Mouse (Mus musculus) kidney, postnatal 36 days (tissue): ENCODE results near the gene Gm5426.

ENCODE experiments used
- DNase-seq, 2 experiments: peaks; one replicate each; pipeline ENCODE4 v3.0.0; 2021 to 2022; ENCODE audit warnings: mixed read lengths in 2 of 2

Gene Gm5426

DNA sequence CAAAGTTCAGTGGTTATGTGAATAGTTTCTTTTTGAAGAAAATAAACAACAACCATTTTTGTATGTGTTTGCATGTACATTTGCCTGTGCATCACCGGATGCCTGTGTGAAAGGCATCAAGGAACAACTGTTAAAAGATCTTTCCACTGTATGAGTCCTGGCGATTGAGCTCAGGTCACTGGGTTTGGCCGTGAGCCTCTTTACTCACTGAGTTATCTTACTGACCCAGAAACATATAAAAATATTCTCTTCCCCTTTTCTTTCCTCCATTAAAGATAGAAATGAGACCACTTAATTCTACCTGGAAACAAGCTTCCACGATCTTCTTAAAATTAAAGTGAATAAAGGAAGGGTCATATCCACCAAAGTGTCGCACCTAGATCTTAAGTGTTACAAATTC, 10.2 kb downstream of the Gm5426 start:
- DNase-seq = no peak

DNA sequence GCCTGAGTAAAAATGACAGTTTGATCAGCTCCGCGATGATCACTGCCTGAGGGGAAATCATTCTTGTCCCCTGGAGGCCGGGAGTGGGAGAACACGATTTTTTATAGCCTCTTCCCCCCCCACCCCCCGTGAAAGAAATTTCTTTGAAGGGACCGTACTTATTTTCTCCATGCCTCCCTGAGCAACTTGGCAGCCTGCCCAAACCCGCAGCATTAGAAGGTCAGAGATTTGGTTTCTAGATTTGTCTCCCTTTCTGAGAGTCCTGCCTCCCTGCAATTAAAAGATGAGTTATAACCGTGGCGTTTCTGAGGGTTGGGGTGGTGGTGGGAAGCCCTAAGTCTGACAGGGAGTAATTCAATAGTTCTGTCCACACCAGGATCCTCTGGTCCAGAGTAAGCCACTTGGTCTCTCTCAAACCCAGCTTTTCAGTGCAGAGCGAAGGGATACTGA, 11.9 kb downstream of the Gm5426 start:
- peak; percentile 53 to 79 for DNase-seq

DNA sequence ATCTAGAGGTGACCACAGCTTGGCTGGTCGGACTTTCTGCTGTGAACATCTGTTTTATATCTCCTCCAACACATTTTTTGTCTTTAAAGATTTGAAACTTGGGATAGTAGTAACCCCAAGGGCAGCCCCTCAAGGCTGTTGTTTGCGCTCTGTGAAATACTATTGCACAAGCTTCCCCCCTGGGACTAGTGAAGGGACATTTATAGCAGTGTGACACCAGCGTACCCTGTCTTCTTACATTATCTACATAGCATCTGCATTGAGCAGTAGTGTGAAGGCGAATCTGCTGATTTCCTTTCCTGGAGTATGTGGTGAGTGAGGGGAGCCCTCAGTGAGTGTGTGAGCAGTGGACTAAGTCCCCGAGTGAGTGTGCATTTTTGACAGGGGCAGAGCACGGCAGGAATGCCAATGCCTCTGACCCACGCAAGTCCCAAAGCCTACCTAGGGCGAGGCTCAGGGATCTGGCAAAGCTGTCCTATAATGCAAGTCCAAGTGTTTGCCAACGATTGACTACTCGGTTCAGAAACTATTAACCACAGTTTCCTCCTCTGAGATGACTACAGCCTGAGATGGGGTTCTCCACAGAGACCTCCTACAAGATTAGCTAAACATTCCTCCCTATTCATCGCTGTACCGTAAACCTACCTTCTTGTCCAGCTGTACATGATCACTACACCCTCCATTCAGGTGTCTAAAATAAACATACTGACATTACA, 14.2 kb downstream of the Gm5426 start:
- DNase-seq = peak; percentile 3 to 14

GRCm38 (mm10) chr10:96153315-96153714, 16.9 kb downstream of the Gm5426 start:
- no peak for DNase-seq

GRCm38 (mm10) chr10:96162975-96163706, 26.7 kb downstream of the Gm5426 start:
- DNase-seq = no peak

GRCm38 (mm10) chr10:96163791-96164190, 27.4 kb downstream of the Gm5426 start:
- no peak for DNase-seq

GRCm38 (mm10) chr10:96165260-96165659, 28.9 kb downstream of the Gm5426 start:
- no peak for DNase-seq

DNA sequence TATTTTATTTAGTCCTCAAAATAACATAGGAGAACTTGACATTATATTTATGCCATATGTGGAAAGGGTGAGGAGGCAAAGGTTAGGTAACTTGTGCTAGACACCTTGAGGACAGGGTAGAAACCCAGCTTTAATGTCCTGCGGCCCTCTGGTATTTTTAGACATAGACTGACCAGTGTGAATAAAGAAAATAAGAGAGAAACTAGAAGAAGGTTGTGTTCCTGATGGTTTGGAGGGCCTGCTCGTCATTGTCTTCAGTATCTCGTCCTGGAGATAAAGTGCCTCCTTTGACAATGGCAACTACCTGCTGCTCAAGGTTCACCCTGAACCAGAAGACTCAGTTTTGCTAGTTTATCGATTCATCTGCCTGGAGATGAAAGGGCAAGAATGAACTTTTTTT, 32.6 kb downstream of the Gm5426 start:
- no peak for DNase-seq

GRCm38 (mm10) chr10:96171546-96171945, 35.1 kb downstream of the Gm5426 start:
- DNase-seq = no peak

- DNase-seq = no peak
These were observed 36.6 kb downstream of the Gm5426 start for GRCm38 (mm10) chr10:96172964-96173363.

DNA sequence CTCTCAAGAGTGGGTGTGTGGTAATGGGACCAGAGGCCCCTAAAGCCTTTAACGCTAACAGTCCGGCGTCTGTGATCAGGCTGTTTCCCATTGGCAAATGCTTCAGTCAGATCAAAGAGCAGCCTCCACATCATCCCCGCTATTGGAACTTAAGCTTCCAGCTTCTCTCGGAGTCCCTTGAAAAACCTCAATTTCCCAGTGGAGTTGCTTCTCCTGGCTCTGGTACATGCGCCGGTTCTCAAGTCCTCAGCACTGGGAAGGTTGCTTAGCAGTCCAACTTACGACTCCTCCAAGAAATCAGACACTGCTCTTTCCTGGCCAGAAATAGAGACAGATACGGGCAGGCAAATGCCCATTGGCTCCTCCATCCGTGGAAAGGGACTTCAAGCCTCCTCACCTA, 37.4 kb downstream of the Gm5426 start:
- no peak for DNase-seq

DNA sequence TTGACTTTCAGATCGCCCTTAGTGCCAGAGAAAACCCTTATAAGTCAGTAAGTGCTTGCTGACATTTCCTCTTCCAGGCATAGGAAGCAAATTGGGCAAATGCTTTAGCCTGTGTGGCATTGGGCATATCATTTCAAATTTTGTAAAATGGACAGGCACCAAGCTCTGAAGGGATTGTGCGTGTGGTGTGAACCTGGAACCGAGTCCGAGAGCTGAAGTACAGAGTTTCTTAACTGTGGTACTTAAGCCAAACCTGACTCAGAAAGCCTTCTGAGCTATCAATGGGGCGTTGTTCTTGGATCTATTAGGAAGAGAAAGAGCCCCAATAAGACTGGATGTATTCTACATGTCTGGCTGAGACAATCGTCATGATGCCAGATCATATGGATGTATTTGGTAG, 40.5 kb downstream of the Gm5426 start:
- no peak for DNase-seq

- no peak for DNase-seq
These were observed 44.4 kb downstream of the Gm5426 start for GRCm38 (mm10) chr10:96180554-96181397.

DNA sequence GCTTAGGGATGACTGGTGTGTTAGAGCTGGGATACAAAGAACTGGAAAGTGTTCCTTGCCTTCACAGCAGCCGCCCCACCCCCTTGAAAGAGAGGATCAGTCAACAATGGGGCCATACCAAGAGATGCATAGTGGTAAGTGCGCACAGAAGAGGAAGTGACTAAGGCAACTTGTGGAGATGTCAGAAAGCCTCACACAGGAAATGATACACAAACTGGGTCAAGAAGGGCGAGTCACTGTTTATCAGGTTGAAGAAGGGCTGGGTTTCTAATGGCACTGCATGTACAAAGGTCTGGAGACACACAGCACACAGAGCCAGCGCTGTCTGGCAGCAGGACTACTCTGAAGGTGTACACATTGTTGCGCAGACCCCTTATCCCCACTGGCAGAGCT, 45.0 kb downstream of the Gm5426 start:
- no peak for DNase-seq

GRCm38 (mm10) chr10:96181883-96182628, 45.7 kb downstream of the Gm5426 start:
- DNase-seq = no peak

DNA sequence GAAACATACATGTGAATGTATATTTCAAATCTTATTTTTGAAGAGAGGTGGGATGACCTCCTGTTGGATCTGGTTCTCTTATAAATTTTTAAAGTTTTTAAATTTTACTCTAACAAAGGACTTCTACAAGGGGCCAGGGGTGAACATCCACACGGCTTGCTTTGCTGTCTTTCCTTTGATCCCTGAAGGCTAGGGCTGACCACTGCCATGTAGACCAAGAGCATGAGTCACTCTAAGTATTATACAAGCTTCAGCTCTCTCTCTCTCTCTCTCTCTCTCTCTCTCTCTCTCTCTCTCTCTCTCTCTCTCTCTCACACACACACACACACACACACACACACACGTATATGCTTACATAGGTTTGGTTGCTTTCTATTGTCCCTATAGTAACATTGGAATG, 48.6 kb downstream of the Gm5426 start:
- no peak for DNase-seq

GRCm38 (mm10) chr10:96185601-96186000, 49.2 kb downstream of the Gm5426 start:
- no peak for DNase-seq
